Mouse (Mus musculus) brain, embryonic 18.5 days (tissue): ENCODE measurements around the gene Ccrl2.

Experiments used
- DNase-seq: peaks from one replicate; pipeline ENCODE4 v3.0.0-alpha.2; 2012; ENCODE audit warnings: low read depth, low spot score

Ccrl2 gene

GRCm38 (mm10) chr9:111058943-111059556, 1.7 kb upstream of the Ccrl2 start:
- no peak for DNase-seq

GRCm38 (mm10) chr9:111057544-111058370, 438 bp upstream of the Ccrl2 start:
- DNase-seq: no peak

GRCm38 (mm10) chr9:111056519-111056797, 861 bp downstream of the Ccrl2 start:
- DNase-seq: no peak

GRCm38 (mm10) chr9:111055800-111056518, 1.4 kb downstream of the Ccrl2 start:
- DNase-seq: no peak

- DNase-seq: no peak
Observed at GRCm38 (mm10) chr9:111054923-111055322, 2.4 kb downstream of the Ccrl2 start.

GRCm38 (mm10) chr9:111048452-111048851, 8.9 kb downstream of the Ccrl2 start:
- no peak for DNase-seq

GRCm38 (mm10) chr9:111047266-111047665, 10.1 kb downstream of the Ccrl2 start:
- DNase-seq: no peak

GRCm38 (mm10) chr9:111046222-111046621, 11.1 kb downstream of the Ccrl2 start:
- no peak for DNase-seq

- no peak for DNase-seq
Observed at GRCm38 (mm10) chr9:111042266-111042665, 15.1 kb downstream of the Ccrl2 start.

GRCm38 (mm10) chr9:111039966-111040365, 17.4 kb downstream of the Ccrl2 start:
- DNase-seq: no peak

GRCm38 (mm10) chr9:111033717-111034116, 23.6 kb downstream of the Ccrl2 start:
- DNase-seq: no peak

- DNase-seq: no peak
Observed at GRCm38 (mm10) chr9:111026791-111027190, 30.5 kb downstream of the Ccrl2 start.

- no peak for DNase-seq
Observed at GRCm38 (mm10) chr9:111019022-111019421, 38.3 kb downstream of the Ccrl2 start, which contains the start of gene Ltf. TSS of gene Ltf (plus strand) at chr9:111019271.

GRCm38 (mm10) chr9:111015658-111016057, 41.7 kb downstream of the Ccrl2 start:
- DNase-seq: no peak

GRCm38 (mm10) chr9:111012041-111012440, 45.3 kb downstream of the Ccrl2 start:
- no peak for DNase-seq

GRCm38 (mm10) chr9:111011550-111011949, 45.8 kb downstream of the Ccrl2 start:
- no peak for DNase-seq

GRCm38 (mm10) chr9:111009763-111010162, 47.6 kb downstream of the Ccrl2 start:
- DNase-seq: no peak

GRCm38 (mm10) chr9:111006544-111006943, 50.8 kb downstream of the Ccrl2 start:
- DNase-seq: no peak
